Mouse (Mus musculus): Measurements from ENCODE around the gene Rnf34. TPM values are rescaled to one million over a fixed set of nuclear protein-coding genes. Genes with fewer than 3 reads are reported as not detected.

The Rnf34 gene
- polyA plus RNA-seq, 1 experiment from 2014 or later = 50.6 TPM

- ATAC-seq (replicated peaks; ENCODE audit: insufficient number of reproducible peaks, low FRiP score, low TSS enrichment, low read depth) (no peak), DNase-seq (ENCODE audit: low spot score) (peak; percentile 31)
- Histone ChIP-seq H3K27me3 (ENCODE audit: control insufficient read depth, insufficient read depth, low read length) (no peaks in the 10 kb centered on the region), H3K9me3 (replicated peaks; ENCODE audit: control insufficient read depth, low read length) (no peaks in the 10 kb centered on the region), H3K36me3 (replicated peaks; ENCODE audit: control insufficient read depth, insufficient read depth, low read depth, low read length) (no peaks in the 10 kb centered on the region), H3K9ac (replicated peaks; ENCODE audit: low read length) (no peak overlapping the region), H3K4me2 (ENCODE audit: low read depth, low read length) (no peak overlapping the region), H3K4me1 (ENCODE audit: control insufficient read depth, insufficient read depth, low read length) (no peaks in the 10 kb centered on the region), H3K4me3 (ENCODE audit: low read depth, low read length) (no peak overlapping the region), H3K27ac (replicated peaks; ENCODE audit: low read depth, low read length) (no peak overlapping the region)
- WGBS = 49% methylated on average over 5 of the region's 5 CpGs
These were observed 53.3 kb downstream of the Rnf34 start for GRCm38 (mm10) chr5:122903165-122903564.

DNA sequence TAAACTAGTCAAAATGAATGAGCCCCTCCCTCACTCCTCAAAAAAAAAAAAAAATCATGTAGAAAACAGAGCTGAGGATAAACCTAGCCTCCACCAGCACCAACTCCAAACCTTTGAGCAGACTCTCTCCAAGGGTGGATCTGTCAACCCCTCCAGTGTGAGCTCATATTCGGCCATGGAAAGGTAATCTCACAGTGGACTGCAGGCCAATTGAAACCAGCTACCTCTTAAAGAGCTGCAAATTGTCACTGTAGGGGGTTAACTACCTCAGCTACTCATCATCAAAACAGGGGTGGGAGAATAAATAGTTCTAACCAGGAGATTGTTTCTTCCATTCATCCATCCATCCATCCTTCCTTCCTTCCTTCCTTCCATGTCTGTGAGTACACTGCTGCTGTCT lies 57.3 kb downstream of the Rnf34 start:
- Histone ChIP-seq H3K9me3 (replicated peaks; ENCODE audit: control insufficient read depth, low read length) (no peaks in the 10 kb centered on the region), H3K9ac (replicated peaks; ENCODE audit: low read length) (no peak overlapping the region), H3K4me3 (ENCODE audit: low read depth, low read length) (no peak overlapping the region), H3K27ac (replicated peaks; ENCODE audit: low read depth, low read length) (no peak overlapping the region), H3K4me2 (ENCODE audit: low read depth, low read length) (no peak overlapping the region), H3K4me1 (ENCODE audit: control insufficient read depth, insufficient read depth, low read length) (no peaks in the 10 kb centered on the region), H3K36me3 (replicated peaks; ENCODE audit: control insufficient read depth, insufficient read depth, low read depth, low read length) (no peaks in the 10 kb centered on the region), H3K27me3 (ENCODE audit: control insufficient read depth, insufficient read depth, low read length) (no peaks in the 10 kb centered on the region)
- 71% methylated on average over 1 of the region's 1 CpGs for WGBS
- DNase-seq (ENCODE audit: low spot score) (no peak), ATAC-seq (replicated peaks; ENCODE audit: insufficient number of reproducible peaks, low FRiP score, low TSS enrichment, low read depth) (no peak)

DNA sequence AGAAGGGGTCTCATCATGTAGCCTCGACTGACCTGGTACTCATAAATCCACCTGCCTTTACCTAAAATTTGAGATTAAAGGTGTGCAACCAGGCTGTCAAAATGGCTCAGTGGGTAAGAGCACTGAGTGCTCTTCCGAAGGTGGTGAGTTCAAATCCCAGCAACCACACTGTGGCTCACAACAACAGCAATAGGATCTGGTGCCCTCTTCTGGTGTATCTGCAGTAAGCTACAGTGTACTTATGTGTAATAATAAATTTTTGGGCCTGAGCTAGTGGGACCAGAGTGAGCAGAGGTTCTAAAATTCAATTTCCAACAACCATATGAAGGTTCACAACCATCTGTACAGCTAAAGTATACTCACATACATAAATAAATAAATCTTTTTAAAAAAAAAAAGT lies 58.2 kb downstream of the Rnf34 start:
- Histone ChIP-seq H3K27ac (replicated peaks; ENCODE audit: low read depth, low read length) (no peak overlapping the region), H3K27me3 (ENCODE audit: control insufficient read depth, insufficient read depth, low read length) (no peaks in the 10 kb centered on the region), H3K4me3 (ENCODE audit: low read depth, low read length) (no peak overlapping the region), H3K4me1 (ENCODE audit: control insufficient read depth, insufficient read depth, low read length) (no peaks in the 10 kb centered on the region), H3K36me3 (replicated peaks; ENCODE audit: control insufficient read depth, insufficient read depth, low read depth, low read length) (no peaks in the 10 kb centered on the region), H3K9me3 (replicated peaks; ENCODE audit: control insufficient read depth, low read length) (no peaks in the 10 kb centered on the region), H3K4me2 (ENCODE audit: low read depth, low read length) (no peak overlapping the region), H3K9ac (replicated peaks; ENCODE audit: low read length) (no peak overlapping the region)
- no peak for DNase-seq (ENCODE audit: low spot score)
- ATAC-seq (replicated peaks; ENCODE audit: insufficient number of reproducible peaks, low FRiP score, low TSS enrichment, low read depth) = no peak
- 85% methylated on average over 2 of the region's 2 CpGs for WGBS

GRCm38 (mm10) chr5:122909481-122909880 lies 59.6 kb downstream of the Rnf34 start:
- DNase-seq (ENCODE audit: low spot score) (no peak), ATAC-seq (replicated peaks; ENCODE audit: insufficient number of reproducible peaks, low FRiP score, low TSS enrichment, low read depth) (no peak)
- Histone ChIP-seq H3K27ac (replicated peaks; ENCODE audit: low read depth, low read length) (no peak overlapping the region), H3K36me3 (replicated peaks; ENCODE audit: control insufficient read depth, insufficient read depth, low read depth, low read length) (no peaks in the 10 kb centered on the region), H3K4me3 (ENCODE audit: low read depth, low read length) (no peak overlapping the region), H3K9me3 (replicated peaks; ENCODE audit: control insufficient read depth, low read length) (no peaks in the 10 kb centered on the region), H3K4me1 (ENCODE audit: control insufficient read depth, insufficient read depth, low read length) (no peaks in the 10 kb centered on the region), H3K27me3 (ENCODE audit: control insufficient read depth, insufficient read depth, low read length) (no peaks in the 10 kb centered on the region), H3K9ac (replicated peaks; ENCODE audit: low read length) (no peak overlapping the region), H3K4me2 (ENCODE audit: low read depth, low read length) (no peak overlapping the region)
- 92% methylated on average over 18 of the region's 18 CpGs for WGBS

DNA sequence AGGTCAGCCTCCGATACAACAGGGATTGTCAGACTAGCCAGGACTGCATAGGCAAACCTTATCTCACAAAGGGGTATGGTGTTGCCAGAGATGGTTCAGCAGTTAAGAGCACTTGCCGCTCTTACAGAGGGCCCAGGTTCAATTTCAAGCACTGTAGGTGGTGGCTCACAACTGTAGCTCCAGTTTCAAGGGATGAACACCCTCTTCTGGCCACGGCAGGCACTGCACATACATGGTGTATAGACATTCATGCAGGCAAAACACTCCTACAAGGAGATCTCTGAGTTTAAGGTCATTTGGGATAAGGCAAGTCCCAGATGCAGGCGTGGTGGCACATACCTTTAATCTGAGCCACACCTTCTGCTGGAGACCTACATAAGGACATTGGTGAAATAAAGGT lies 63.0 kb downstream of the Rnf34 start:
- WGBS = 89% methylated on average over 4 of the region's 4 CpGs
- no peak for DNase-seq (ENCODE audit: low spot score)
- H3K4me3 ChIP-seq (ENCODE audit: low read depth, low read length) = no peak overlapping the region

DNA sequence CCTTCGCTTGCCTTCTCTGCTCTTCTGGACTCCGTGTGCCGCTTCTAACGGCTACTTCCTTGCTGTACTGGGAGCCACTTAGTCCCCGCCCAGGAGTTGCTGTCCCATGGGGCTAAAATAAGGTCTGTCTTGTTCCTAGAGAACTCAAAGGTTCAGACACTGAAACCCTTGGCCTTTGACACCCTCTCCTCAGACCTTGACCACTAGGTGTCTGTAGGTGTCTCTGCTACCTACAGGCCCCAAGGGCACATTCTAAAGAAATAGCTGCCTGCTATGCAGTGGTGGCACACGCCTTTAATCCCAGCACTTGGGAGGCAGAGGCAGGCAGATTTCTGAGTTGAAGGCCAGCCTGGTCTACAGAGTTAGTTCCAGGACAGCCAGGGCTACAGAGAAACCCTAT lies 66.3 kb downstream of the Rnf34 start:
- no peak for DNase-seq (ENCODE audit: low spot score)

More for the DNA sequence above, 63.0 kb downstream of the Rnf34 start:
- Histone ChIP-seq H3K36me3 (replicated peaks; ENCODE audit: control insufficient read depth, insufficient read depth, low read depth, low read length) (no peaks in the 10 kb centered on the region), H3K27ac (replicated peaks; ENCODE audit: low read depth, low read length) (no peak overlapping the region), H3K9ac (replicated peaks; ENCODE audit: low read length) (no peak overlapping the region), H3K4me2 (ENCODE audit: low read depth, low read length) (no peak overlapping the region), H3K4me1 (ENCODE audit: control insufficient read depth, insufficient read depth, low read length) (no peaks in the 10 kb centered on the region), H3K27me3 (ENCODE audit: control insufficient read depth, insufficient read depth, low read length) (no peaks in the 10 kb centered on the region), H3K9me3 (replicated peaks; ENCODE audit: control insufficient read depth, low read length) (no peaks in the 10 kb centered on the region)
- no peak for ATAC-seq (replicated peaks; ENCODE audit: insufficient number of reproducible peaks, low FRiP score, low TSS enrichment, low read depth)

GRCm38 (mm10) chr5:122917982-122918711 lies 68.3 kb downstream of the Rnf34 start:
- no peak for ATAC-seq (replicated peaks; ENCODE audit: insufficient number of reproducible peaks, low FRiP score, low TSS enrichment, low read depth)
- no peaks in the 10 kb centered on the region for H3K27me3 ChIP-seq (ENCODE audit: control insufficient read depth, insufficient read depth, low read length)
- no peak overlapping the region for H3K27ac ChIP-seq (replicated peaks; ENCODE audit: low read depth, low read length)
- H3K4me3 ChIP-seq (ENCODE audit: low read depth, low read length) = no peak overlapping the region
- H3K4me2 ChIP-seq (ENCODE audit: low read depth, low read length) = no peak overlapping the region
- no peaks in the 10 kb centered on the region for H3K36me3 ChIP-seq (replicated peaks; ENCODE audit: control insufficient read depth, insufficient read depth, low read depth, low read length)
- H3K4me1 ChIP-seq (ENCODE audit: control insufficient read depth, insufficient read depth, low read length) = no peaks in the 10 kb centered on the region; the same call in 1 of the 2 replicates
- H3K9ac ChIP-seq (replicated peaks; ENCODE audit: low read length) = no peak overlapping the region
- WGBS = 23% methylated on average over 7 of the region's 7 CpGs
- no peaks in the 10 kb centered on the region for H3K9me3 ChIP-seq (replicated peaks; ENCODE audit: control insufficient read depth, low read length)
- DNase-seq (ENCODE audit: low spot score) = peak; percentile 74

More for the DNA sequence above, 66.3 kb downstream of the Rnf34 start:
- no peak overlapping the region for H3K4me2 ChIP-seq (ENCODE audit: low read depth, low read length)
- H3K27ac ChIP-seq (replicated peaks; ENCODE audit: low read depth, low read length) = no peak overlapping the region
- 91% methylated on average over 6 of the region's 6 CpGs for WGBS
- no peaks in the 10 kb centered on the region for H3K27me3 ChIP-seq (ENCODE audit: control insufficient read depth, insufficient read depth, low read length)
- no peaks in the 10 kb centered on the region for H3K36me3 ChIP-seq (replicated peaks; ENCODE audit: control insufficient read depth, insufficient read depth, low read depth, low read length)
- no peaks in the 10 kb centered on the region; the same call in 1 of the 2 replicates for H3K4me1 ChIP-seq (ENCODE audit: control insufficient read depth, insufficient read depth, low read length)
- H3K4me3 ChIP-seq (ENCODE audit: low read depth, low read length) = no peak overlapping the region
- no peaks in the 10 kb centered on the region for H3K9me3 ChIP-seq (replicated peaks; ENCODE audit: control insufficient read depth, low read length)
- no peak for ATAC-seq (replicated peaks; ENCODE audit: insufficient number of reproducible peaks, low FRiP score, low TSS enrichment, low read depth)
- no peak overlapping the region for H3K9ac ChIP-seq (replicated peaks; ENCODE audit: low read length)

- Histone ChIP-seq H3K36me3 (replicated peaks; ENCODE audit: control insufficient read depth, insufficient read depth, low read depth, low read length) (no peaks in the 10 kb centered on the region), H3K4me3 (ENCODE audit: low read depth, low read length) (no peak overlapping the region), H3K4me2 (ENCODE audit: low read depth, low read length) (no peak overlapping the region), H3K27me3 (ENCODE audit: control insufficient read depth, insufficient read depth, low read length) (no peaks in the 10 kb centered on the region), H3K27ac (replicated peaks; ENCODE audit: low read depth, low read length) (no peak overlapping the region), H3K4me1 (ENCODE audit: control insufficient read depth, insufficient read depth, low read length) (no peaks in the 10 kb centered on the region; the same call in 1 of the 2 replicates), H3K9me3 (replicated peaks; ENCODE audit: control insufficient read depth, low read length) (no peaks in the 10 kb centered on the region), H3K9ac (replicated peaks; ENCODE audit: low read length) (no peak overlapping the region)
- DNase-seq (ENCODE audit: low spot score) = no peak
- no peak for ATAC-seq (replicated peaks; ENCODE audit: insufficient number of reproducible peaks, low FRiP score, low TSS enrichment, low read depth)
- 87% methylated on average over 5 of the region's 5 CpGs for WGBS
These were observed 70.7 kb downstream of the Rnf34 start for GRCm38 (mm10) chr5:122920557-122920956.

Measured in embryonic facial prominence, embryonic 11.5 days (tissue).